Mouse (Mus musculus): ENCODE data around the gene Mad2l2. TPM values are rescaled to one million over a fixed set of nuclear protein-coding genes. Genes with fewer than 3 reads are reported as not detected.

The Mad2l2 gene
- polyA plus RNA-seq, 1 experiment from 2014 or later = 47.6 TPM

DNA sequence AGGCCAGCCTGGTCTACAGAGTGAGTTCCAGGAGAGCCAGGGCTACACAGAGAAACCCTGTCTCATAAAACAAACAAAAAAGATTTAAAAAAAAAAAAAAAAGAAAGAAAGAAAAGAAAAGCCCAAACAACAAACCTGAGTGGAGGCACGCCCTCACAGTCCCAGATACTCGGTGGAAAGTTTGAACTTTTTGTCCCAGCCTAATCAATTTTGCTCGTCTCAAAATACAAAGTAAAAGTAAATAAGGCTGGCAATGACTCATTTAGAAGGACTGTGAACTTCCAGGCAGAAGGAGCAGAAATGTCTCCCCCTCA is 20.7 kb downstream of the Mad2l2 start:
- peak overlapping the region; percentile 96 for H3K4me2 ChIP-seq (ENCODE audit: low read depth, low read length)
- no peaks in the 10 kb centered on the region for H3K36me3 ChIP-seq (ENCODE audit: control insufficient read depth, insufficient read depth, low read length)
- ATAC-seq (ENCODE audit: low read depth) = no peak
- H3K4me3 ChIP-seq (ENCODE audit: low read length) = peak overlapping the region; percentile 72
- WGBS = 27% methylated on average over 3 of the region's 3 CpGs
- no peaks in the 10 kb centered on the region for H3K9me3 ChIP-seq (ENCODE audit: control insufficient read depth, low read length)
- no peaks in the 10 kb centered on the region for H3K27me3 ChIP-seq (ENCODE audit: control insufficient read depth, insufficient read depth, low read depth, low read length)
- H3K4me1 ChIP-seq (replicated peaks; ENCODE audit: control insufficient read depth, insufficient read depth, low read length) = peaks cover 6% of the 10 kb centered on the region; the same call in 1 of the 2 replicates
- H3K9ac ChIP-seq (ENCODE audit: low read length) = peak overlapping the region; percentile 76
- H3K27ac ChIP-seq (ENCODE audit: low read length) = no peak overlapping the region

DNA sequence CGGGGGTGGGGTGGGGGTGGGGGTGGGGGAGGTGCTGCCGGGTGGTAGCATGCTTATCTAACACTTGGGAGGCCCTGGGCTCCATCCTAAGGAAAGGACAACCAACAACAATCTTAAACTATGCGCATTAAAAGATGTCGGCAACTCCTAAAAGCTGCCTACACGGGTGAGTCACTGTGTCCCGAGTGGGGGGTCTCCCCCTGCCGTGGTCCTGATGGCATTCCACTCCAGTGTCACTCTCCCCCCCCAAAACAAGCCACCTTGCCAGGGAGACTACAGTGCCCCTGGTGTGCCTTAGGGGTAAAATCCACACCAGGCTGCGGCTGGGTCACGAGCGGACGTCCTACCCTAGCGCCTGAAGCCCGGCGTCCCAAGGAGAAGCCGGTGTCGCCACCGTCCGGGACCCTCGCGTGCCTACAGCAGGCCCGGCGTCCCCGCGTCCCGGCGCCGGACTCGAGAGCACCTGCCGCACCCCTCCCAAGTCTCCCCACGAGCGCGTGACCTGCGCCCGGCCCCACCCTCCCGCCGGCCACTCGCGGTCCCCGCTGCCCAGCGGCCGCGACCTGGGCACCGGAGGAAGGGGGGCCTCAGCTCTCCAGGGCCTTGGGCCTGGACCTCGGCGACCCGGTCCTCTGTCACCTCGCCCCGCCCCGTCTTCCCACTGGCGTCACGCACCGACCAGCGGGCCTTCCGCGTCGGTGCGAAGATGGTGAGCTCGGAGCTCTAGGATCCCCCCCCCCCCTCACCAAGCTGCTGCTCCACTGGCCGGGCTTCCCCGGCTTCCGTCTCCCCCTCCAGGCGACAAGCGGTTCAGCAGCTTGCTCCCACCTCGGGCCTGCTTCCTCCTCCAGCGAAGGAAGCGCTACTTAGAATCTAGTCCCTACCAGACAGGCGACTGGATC is 21.3 kb downstream of the Mad2l2 start, which contains the start of gene Fbxo6:
Gene Fbxo6, minus strand, starts transcription at position 874 of the 902 bp plus-strand sequence.
- Histone ChIP-seq H3K27me3 (ENCODE audit: control insufficient read depth, insufficient read depth, low read depth, low read length) (no peaks in the 10 kb centered on the region), H3K4me2 (ENCODE audit: low read depth, low read length) (peak within 1 kb of the TSS; percentile 96), H3K4me1 (replicated peaks; ENCODE audit: control insufficient read depth, insufficient read depth, low read length) (peaks cover 6% of the 10 kb centered on the region; the same call in 1 of the 2 replicates), H3K4me3 (ENCODE audit: low read length) (peak within 1 kb of the TSS; percentile 72), H3K9me3 (ENCODE audit: control insufficient read depth, low read length) (no peaks in the 10 kb centered on the region), H3K9ac (ENCODE audit: low read length) (peak within 1 kb of the TSS; percentile 76), H3K27ac (ENCODE audit: low read length) (peak within 1 kb of the TSS; percentile 70), H3K36me3 (ENCODE audit: control insufficient read depth, insufficient read depth, low read length) (no peaks in the 10 kb centered on the region)
- peak; percentile 91 for ATAC-seq (ENCODE audit: low read depth)
- whole genome bisulfite sequencing = under 1% methylated on average over 54 of the region's 67 CpGs

DNA sequence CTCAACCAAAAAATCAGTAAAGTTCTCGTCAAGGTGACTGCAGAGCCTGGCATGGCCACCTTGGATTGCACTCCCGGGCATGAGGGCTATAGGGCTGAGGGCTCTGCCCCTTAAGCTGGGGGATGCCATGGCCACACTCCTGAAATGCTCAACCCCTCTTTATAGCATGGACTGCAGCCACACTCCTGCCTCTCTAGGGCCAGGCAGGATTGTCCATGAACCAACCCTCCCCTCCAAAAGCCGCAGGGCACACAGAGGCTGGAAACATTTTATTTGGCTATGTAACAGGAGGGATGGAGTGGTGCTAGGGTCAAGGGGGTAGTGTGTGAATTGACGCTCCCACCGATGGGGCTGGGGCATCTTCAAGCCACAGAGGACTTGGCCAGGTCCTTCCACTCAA is 22.4 kb downstream of the Mad2l2 start:
- Histone ChIP-seq H3K27me3 (ENCODE audit: control insufficient read depth, insufficient read depth, low read depth, low read length) (no peaks in the 10 kb centered on the region), H3K9me3 (ENCODE audit: control insufficient read depth, low read length) (no peaks in the 10 kb centered on the region), H3K4me3 (ENCODE audit: low read length) (no peak overlapping the region), H3K9ac (ENCODE audit: low read length) (no peak overlapping the region), H3K4me2 (ENCODE audit: low read depth, low read length) (no peak overlapping the region), H3K36me3 (ENCODE audit: control insufficient read depth, insufficient read depth, low read length) (no peaks in the 10 kb centered on the region), H3K4me1 (replicated peaks; ENCODE audit: control insufficient read depth, insufficient read depth, low read length) (peaks cover 6% of the 10 kb centered on the region; the same call in 1 of the 2 replicates), H3K27ac (ENCODE audit: low read length) (no peak overlapping the region)
- ATAC-seq (ENCODE audit: low read depth) = no peak
- WGBS = 75% methylated on average over 5 of the region's 5 CpGs

GRCm38 (mm10) chr4:148154006-148154405 is 23.8 kb downstream of the Mad2l2 start:
- no peaks in the 10 kb centered on the region for H3K36me3 ChIP-seq (ENCODE audit: control insufficient read depth, insufficient read depth, low read length)
- no peak overlapping the region for H3K4me2 ChIP-seq (ENCODE audit: low read depth, low read length)
- no peak overlapping the region for H3K27ac ChIP-seq (ENCODE audit: low read length)
- 80% methylated on average over 4 of the region's 4 CpGs for WGBS
- H3K9ac ChIP-seq (ENCODE audit: low read length) = no peak overlapping the region
- H3K27me3 ChIP-seq (ENCODE audit: control insufficient read depth, insufficient read depth, low read depth, low read length) = no peaks in the 10 kb centered on the region
- peaks cover 6% of the 10 kb centered on the region; the same call in 1 of the 2 replicates for H3K4me1 ChIP-seq (replicated peaks; ENCODE audit: control insufficient read depth, insufficient read depth, low read length)
- no peak overlapping the region for H3K4me3 ChIP-seq (ENCODE audit: low read length)
- no peaks in the 10 kb centered on the region for H3K9me3 ChIP-seq (ENCODE audit: control insufficient read depth, low read length)
- no peak for ATAC-seq (ENCODE audit: low read depth)

DNA sequence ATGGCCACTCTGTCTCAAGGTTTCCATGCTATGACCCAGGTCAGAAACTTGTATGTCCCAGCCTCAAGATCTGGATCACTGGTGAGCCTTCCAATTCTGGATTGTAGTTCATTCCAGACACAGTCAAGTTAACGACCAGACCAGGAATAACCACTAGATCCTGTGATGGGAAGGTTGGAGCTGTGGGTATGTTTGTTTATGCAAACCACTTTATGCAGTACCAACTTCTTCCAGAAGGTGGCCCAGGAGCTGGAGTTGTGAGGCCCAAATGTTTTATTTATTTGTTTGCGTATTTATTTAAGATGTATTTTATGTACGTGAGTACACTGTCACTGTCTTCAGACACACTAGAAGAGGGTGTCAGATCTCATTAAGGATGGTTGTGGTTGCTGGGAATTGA is 24.8 kb downstream of the Mad2l2 start:
- 60% methylated on average over 3 of the region's 3 CpGs for WGBS
- Histone ChIP-seq H3K4me3 (ENCODE audit: low read length) (no peak overlapping the region), H3K27ac (ENCODE audit: low read length) (no peak overlapping the region), H3K36me3 (ENCODE audit: control insufficient read depth, insufficient read depth, low read length) (no peaks in the 10 kb centered on the region), H3K4me2 (ENCODE audit: low read depth, low read length) (no peak overlapping the region), H3K9me3 (ENCODE audit: control insufficient read depth, low read length) (no peaks in the 10 kb centered on the region), H3K27me3 (ENCODE audit: control insufficient read depth, insufficient read depth, low read depth, low read length) (no peaks in the 10 kb centered on the region), H3K9ac (ENCODE audit: low read length) (no peak overlapping the region), H3K4me1 (replicated peaks; ENCODE audit: control insufficient read depth, insufficient read depth, low read length) (peaks cover 11% of the 10 kb centered on the region)
- no peak for ATAC-seq (ENCODE audit: low read depth)

DNA sequence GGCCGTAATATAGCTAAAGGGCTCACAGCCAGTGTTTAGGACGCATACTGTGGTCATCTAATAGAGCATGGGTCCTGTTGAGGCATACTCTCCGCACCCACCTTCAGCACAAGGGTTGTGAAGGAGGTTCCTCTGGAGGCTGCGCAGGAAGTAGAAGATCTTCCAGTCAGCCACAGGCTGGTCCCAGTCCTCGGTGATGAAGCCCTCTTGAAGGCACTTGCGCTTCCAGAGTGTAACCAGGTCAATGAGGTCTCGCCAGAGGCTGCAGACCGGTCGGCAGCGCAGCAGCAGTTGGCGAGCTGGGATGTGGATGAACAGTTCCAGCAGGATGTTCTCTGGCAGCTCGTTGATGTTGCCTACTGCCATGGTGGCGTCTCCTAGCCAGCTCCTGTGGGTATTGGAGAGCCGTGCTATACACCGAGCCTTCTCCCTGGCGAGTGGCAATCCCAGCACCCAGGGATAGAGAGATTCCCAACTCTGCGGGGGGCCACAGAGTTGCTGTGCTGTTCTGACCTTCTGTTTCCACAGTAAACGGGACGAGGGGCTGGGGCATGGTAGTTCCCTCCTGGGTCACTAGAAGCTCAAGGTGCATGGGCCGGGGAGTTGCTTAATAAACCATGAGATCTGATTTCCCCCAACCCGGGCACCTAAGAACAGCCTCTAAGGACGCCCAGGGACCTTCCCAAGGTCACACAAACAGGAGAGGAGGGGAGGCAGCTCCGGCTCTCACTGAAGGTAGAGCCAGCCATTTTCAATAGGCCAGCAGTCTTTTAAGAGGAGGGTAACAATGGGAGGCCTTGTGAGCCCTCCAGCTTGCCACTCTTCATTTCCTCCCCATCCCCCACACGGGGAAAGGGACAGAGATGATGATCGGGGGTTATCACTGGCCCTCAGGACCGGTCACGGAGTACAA is 28.5 kb downstream of the Mad2l2 start:
- Histone ChIP-seq H3K27me3 (ENCODE audit: control insufficient read depth, insufficient read depth, low read depth, low read length) (peaks cover 34% of the 10 kb centered on the region), H3K27ac (ENCODE audit: low read length) (no peak overlapping the region), H3K4me1 (replicated peaks; ENCODE audit: control insufficient read depth, insufficient read depth, low read length) (peaks cover 7% of the 10 kb centered on the region), H3K9ac (ENCODE audit: low read length) (peak overlapping the region; percentile 72), H3K4me3 (ENCODE audit: low read length) (peak overlapping the region; percentile 65), H3K36me3 (ENCODE audit: control insufficient read depth, insufficient read depth, low read length) (no peaks in the 10 kb centered on the region), H3K4me2 (ENCODE audit: low read depth, low read length) (peak overlapping the region; percentile 95), H3K9me3 (ENCODE audit: control insufficient read depth, low read length) (no peaks in the 10 kb centered on the region)
- ATAC-seq (ENCODE audit: low read depth) = no peak
- 29% methylated on average over 27 of the region's 27 CpGs for WGBS

DNA sequence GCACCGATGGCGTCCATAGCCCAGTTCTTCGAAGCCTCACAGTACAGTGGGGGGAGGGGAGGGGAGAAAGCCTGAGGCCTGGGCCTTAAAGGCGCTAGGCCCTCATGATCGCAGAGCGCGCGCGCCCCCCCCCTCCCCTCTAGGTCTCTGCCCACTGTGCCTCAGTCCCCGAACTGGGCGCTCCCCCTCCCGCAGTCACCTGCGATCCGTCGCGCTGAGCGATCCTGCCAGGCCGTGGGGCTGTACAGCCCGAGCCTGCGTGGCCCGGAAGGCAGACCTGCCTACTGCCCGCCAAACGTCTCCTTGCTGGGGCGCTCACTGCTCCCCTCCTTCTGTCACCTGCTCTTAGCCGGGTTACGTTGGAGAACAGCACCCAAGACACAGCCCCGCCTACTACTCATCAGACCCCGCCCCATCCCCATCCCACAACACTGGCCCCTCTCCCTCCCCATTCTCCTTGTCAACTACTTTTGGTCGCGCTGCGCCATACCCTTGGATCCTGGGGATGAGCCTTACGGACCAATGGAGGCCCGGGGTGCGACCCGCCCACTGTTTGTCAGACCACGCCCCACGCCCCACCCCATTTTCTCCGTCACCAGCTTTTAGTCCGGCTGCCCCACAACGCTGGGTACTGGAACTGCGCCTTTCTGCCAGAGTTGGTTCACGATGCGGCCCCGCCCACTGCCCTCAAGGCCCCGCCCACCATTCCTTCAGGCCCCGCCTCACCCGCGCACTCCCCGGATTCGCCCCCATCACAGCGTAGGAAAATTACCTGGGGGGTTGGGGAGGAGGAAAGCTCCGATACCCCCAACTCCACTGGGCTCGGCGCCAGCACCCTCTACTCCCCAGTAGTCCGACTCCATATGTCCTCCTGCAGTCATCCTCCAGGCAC is 29.6 kb downstream of the Mad2l2 start:
- Histone ChIP-seq H3K27ac (ENCODE audit: low read length) (peak overlapping the region; percentile 36), H3K4me3 (ENCODE audit: low read length) (peak overlapping the region; percentile 65), H3K9ac (ENCODE audit: low read length) (peak overlapping the region; percentile 72), H3K9me3 (ENCODE audit: control insufficient read depth, low read length) (no peaks in the 10 kb centered on the region), H3K4me1 (replicated peaks; ENCODE audit: control insufficient read depth, insufficient read depth, low read length) (peaks cover 9% of the 10 kb centered on the region), H3K36me3 (ENCODE audit: control insufficient read depth, insufficient read depth, low read length) (no peaks in the 10 kb centered on the region), H3K27me3 (ENCODE audit: control insufficient read depth, insufficient read depth, low read depth, low read length) (peaks cover 45% of the 10 kb centered on the region), H3K4me2 (ENCODE audit: low read depth, low read length) (peak overlapping the region; percentile 95)
- under 1% methylated on average over 53 of the region's 55 CpGs for WGBS
- ATAC-seq (ENCODE audit: low read depth) = peak; percentile 91

- Histone ChIP-seq H3K27me3 (ENCODE audit: control insufficient read depth, insufficient read depth, low read depth, low read length) (peaks cover 54% of the 10 kb centered on the region), H3K36me3 (ENCODE audit: control insufficient read depth, insufficient read depth, low read length) (no peaks in the 10 kb centered on the region), H3K4me3 (ENCODE audit: low read length) (peak within 1 kb of the TSS; percentile 65), H3K27ac (ENCODE audit: low read length) (peak within 1 kb of the TSS; percentile 36), H3K9ac (ENCODE audit: low read length) (peak within 1 kb of the TSS; percentile 72), H3K9me3 (ENCODE audit: control insufficient read depth, low read length) (no peaks in the 10 kb centered on the region), H3K4me2 (ENCODE audit: low read depth, low read length) (peak within 1 kb of the TSS; percentile 95), H3K4me1 (replicated peaks; ENCODE audit: control insufficient read depth, insufficient read depth, low read length) (peaks cover 9% of the 10 kb centered on the region)
- ATAC-seq (ENCODE audit: low read depth) = peak; percentile 63
- 1% methylated on average over 42 of the region's 43 CpGs for WGBS
Measured at GRCm38 (mm10) chr4:148160436-148161390, 30.5 kb downstream of the Mad2l2 start, which contains the start of the genes Fbxo44 and Fbxo2. Fbxo44 (minus strand) TSS chr4:148160482. Fbxo2 (plus strand) TSS chr4:148160621.
